Mouse (Mus musculus) gastrocnemius, postnatal 14 days (tissue): ENCODE measurements around the gene Nme4. TPM values are rescaled to one million over a fixed set of nuclear protein-coding genes. Genes with fewer than 3 reads are reported as not detected.
"Not testable (repeated sequence)": the region's sequence is repeated elsewhere in the genome, so short reads cannot be mapped to it uniquely, and the experiment has no call there.

Experiments used
- DNase-seq: peaks from one replicate; pipeline ENCODE4 v3.0.0; 2021; ENCODE audit warnings: mixed read lengths
- intact Hi-C: fragments of 180-260 bp; cut with DNase I; formaldehyde crosslinking; loops from one replicate; pipeline ENCODE4 v1.15.1; 2025; ENCODE audit warnings: low total_unique reads
- total RNA-seq, 2 experiments: library from RNA; stranded (reverse); gene quantifications; 2 replicates each; pipeline ENCODE4 v1.2.3; 2021

Gene Nme4
- total RNA-seq, 2 experiments from 2014 or later, result 3.0 to 3.9 TPM

DNA sequence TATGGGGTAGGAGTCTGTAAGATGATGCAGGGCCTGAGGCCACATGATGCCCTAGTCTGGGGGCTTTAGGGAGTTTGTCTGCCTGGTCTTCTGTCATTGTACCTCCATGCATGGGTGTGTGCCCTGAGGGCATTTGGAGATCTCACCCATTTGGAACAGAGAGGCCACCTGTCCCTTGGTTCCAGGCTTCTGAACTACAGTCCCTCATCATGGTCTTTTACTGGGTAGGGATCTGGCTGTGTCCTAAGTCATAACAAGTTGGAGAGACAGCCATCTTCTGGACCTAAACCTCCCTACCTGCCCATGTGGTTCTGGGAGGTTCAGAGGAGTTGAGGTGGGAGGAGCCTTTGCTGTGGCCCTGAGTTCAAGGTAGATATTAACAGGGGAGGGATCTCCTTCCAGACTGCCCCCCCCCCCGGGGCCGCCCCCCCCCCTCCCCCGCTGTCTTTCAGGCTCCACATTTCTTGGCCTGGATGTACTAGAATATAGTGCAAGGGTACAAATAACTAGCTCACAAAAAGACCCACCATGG is 20.6 kb upstream of the Nme4 start:
- intact Hi-C loops, result no loop called here
- no peak for DNase-seq

DNA sequence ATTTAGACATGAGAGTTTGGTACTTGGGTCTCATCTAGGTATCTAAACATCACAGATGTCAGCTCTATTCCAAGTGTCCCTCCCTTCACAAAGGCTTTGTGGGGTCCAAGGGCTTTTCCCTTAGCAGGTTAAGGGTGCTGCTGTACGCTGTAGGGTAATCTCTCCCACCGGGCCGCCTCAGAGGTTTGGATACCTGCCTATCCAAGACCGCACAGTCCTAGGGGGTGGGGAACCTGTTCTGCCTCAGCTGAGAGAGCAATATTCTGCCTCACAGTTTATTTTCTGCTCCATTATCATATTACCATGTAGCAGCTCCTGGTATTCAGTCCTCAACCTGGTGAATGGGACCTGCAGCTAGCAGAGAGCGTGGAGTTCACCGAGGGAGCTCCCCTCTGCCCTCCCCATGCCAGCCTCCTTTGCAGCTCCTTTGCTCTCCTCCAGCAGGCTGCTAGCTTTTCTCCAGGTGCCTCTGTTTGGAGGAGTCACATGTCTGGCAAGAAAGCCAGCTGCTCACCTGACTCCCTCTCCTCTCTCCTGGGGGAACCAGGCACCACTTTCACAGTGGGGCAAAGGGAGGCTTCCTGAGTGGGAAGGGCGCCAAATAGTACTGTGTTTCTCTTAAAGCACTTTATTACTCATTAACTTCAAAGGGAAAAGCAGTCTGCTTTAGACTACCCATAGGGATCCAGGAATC is 19.9 kb upstream of the Nme4 start:
- intact Hi-C loops, result no loop called here
- DNase-seq, result no peak

DNA sequence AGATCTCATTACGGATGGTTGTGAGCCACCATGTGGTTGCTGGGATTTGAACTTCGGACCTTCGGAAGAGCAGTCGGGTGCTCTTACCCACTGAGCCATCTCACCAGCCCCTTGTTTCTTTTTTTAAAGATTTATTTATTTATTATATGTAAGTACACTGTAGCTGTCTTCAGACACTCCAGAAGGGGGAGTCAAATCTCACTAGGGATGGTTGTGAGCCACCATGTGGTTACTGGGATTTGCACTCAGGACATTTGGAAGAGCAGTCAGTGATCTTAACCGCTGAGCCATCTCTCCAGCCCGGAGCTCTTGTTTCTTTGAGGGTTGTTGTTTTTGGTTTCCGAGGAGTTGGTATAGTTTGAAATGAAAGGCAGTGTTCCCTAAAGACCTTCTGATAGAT is 19.1 kb upstream of the Nme4 start:
- intact Hi-C loops, DNase-seq: not testable (repeated sequence)

DNA sequence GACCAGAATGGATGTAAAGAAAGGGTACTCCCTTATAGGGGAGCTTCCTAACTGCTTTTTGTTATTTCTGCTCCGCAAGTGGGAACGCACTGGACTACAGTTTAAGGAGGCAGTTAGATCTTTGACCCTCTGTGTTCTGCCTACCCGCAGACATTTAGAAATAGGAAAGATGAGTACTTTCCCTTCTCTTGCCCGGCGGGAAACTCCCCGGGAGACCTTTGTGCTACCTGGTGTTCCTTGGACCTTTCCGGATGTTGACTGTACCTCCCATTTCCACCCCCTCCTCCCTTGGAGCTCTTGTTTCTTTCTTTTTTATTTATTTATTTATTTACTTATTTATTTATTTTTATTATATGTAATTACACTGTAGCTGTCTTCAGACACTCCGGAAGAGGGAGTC is 18.7 kb upstream of the Nme4 start:
- intact Hi-C loops, result no loop called here
- no peak for DNase-seq

DNA sequence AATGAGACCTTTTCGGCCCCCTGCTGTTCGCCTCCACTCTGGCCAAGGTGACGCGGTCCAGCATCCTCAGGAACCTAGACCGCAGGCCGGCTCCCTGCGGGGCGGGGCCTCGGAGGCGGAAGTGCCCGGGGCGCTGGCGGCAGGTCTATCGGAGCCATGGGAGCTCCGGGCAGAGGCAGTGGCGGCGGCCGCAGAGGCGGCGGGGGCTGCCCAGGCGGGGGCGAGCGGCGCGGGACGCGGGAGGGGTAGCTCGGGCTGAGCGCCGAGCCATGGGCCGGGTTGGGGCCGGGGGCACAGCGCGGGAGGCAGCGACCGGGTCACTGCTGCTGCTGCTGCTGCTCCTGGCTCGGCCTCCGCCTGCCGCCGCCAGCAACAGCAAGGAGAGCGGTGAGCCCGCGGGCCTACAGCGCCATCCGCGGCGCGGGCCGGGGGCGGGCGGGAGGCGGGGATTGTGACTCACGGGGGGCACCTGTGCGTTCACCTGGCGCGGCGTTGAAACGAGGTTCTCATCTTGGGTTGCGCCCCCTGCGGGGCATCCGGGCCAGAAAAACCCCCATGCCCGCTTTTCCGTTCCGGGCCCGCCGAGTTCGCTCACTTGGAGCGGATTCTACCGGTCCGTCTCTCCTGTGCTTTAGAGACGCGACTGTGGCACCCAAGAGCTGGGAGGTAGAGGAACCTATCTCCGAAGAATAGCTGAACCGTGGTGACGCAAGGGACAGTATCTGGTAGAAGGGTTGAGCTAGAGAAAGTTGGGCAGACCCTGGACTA is 18.0 kb upstream of the Nme4 start, which contains the start of gene Tmem8:
Gene Tmem8 (plus strand): TSS at position 119 of the 768 bp plus-strand sequence.
- DNase-seq, result peak; percentile 37
- intact Hi-C loops, result no loop called here

DNA sequence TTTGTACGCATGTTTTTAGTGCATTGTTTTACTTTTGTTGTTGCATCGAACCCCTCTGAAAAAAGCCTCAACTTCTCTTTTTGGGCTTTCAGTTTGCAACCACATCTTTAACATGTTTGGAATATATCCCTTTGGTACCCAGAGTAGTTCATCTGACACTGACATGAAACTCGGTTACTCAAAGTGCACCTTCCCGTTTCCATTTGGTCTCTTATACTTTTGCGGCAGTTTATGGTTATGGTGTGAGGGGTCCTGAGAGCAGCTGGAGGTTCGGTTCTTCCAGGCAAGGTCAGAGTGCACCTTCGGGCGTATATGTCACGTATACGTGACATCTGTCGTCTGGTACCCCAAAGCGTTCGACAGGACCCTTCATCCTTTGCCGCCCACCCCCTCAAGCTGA is 17.3 kb upstream of the Nme4 start:
- no peak for DNase-seq
- intact Hi-C loops, result no loop called here

DNA sequence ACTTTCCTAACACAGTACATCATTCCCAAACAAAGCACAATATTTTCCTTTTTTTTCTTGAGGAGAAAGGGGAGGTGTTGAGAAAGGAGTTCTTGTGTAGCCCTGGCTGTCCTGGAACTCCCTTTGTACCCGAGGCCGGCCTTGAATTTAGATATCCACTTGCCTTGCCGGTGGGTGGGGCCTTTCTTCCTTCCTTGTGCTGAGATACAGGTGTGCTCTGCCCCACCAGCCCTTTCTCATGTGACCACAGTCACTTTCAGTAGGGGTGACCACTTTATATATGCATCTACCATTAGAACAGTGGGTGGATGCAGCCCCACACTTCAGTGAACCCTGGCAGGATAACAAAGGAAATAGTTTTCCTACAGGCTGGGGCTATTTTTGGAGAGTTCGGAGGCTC is 16.3 kb upstream of the Nme4 start:
- DNase-seq, result no peak
- intact Hi-C loops, result no loop called here

DNA sequence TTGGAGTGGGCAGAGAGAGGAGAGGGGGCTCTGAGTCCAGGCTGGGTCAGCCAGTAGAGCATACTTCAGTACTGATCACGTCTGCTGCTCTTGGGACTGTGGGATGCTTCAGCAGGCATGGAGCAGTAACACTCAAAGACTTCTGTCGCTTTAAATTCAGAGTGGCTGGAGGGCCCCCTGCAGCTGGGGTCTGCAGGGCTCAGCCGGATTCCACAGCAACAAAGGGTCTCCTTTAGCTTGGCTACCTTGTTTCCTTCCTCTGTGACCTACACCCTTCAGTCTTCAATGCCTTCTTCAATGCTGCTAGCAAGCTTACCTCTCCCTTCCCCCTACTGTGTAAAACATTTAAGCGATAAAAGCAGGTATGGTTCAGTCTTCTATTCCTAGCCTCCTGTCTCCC is 15.6 kb upstream of the Nme4 start:
- DNase-seq, result no peak
- intact Hi-C loops, result no loop called here

DNA sequence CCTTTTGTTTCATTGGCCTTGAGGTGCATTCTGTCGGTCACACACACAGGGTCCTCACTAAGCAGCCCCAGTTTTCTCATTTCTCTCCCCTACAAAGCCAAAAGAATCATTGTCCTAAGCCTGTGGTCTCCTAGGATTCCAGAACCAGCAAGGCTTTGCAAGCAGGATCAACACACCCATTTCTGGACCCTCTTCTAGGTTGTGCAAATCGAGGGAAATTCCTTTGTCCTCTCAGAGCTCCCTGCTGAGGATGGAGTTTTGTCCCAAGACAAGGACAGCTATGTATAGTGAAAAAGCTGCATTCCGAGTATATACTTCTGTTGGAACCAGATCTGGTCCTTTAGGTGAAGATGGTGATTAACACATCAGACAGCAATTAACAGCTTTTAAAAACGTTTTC is 14.8 kb upstream of the Nme4 start:
- intact Hi-C loops, result no loop called here
- DNase-seq, result no peak

DNA sequence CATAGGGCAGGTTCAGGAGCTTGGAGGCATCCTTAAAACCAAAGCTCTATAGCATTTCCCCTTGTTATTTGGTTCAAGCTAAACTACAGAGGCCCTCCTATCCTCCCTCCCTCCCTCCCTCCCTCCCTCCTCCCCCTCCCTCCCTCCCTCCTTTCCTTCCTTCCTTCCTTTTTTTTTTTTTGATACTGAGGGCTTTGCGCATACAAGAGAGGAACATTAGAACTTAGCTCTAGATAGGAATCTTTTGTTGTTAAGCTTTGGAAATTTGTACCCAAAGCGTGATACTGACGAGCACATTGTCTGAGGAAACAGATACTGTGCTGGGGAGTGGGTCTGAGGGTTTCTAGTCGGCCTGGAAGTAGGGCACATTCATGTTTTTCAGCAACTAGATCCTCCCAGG is 10.2 kb upstream of the Nme4 start:
- intact Hi-C loops, result no loop called here
- no peak for DNase-seq

DNA sequence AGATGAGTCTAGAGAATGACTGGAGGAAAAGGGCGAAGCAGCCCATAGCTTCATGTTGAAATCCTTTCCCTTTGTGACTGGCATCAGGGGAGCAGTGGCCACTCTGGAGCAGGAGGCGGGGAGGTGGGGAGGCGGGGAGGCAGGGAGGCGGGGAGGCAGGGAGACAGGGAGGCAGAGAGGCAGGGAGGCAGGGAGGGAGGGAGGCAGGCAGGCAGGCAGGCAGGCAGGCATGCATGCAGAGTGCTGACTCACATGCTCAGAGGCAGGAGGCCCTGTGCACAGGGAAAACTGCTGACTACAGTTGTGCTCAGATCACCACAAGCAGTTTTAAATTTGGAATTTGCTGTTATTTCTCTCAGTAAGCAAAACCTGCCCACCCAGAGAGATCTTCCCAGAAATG is 6.1 kb upstream of the Nme4 start:
- DNase-seq, result no peak

DNA sequence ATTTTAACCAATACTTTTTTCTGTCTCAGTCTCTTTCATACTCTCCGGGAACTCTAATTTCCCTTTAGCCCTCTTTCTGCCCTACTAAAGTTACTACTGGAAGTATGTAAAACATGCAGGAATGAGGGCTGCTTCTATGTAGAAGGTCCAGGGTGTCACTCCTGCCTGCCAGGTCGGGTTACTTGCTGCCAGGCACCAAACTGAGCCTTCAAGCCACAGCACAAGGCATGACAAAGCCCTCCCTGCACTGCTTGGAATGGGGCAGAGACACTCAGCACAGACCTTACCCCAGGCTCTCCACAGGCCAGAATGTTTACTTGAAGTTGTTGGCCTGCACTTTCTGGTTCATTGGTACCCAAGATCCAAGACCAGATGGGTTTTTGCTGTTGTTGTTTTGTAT is 4.8 kb upstream of the Nme4 start:
- intact Hi-C loops, result no loop called here
- DNase-seq, result no peak

More for the DNA sequence above, 6.1 kb upstream of the Nme4 start:
- intact Hi-C loops, result no loop called here

DNA sequence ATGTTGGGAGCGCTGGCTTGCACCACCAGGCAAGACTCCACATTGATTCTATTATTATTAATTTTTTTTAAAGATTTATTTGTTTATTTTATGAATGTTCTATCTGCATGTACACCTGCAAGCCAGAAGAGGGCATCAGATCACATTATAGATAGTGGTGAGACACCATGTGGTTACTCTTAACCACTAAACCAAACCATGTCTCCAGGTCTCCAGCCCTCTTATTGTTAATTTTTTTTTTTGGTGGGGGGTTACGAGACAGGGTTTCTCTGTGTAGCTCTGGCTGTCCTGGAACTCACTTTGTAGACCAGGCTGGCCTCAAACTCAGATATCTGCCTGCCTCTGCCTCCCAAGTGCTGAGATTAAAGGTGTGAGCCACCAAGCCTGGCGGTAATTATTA is 3.9 kb upstream of the Nme4 start:
- intact Hi-C loops, DNase-seq: not testable (repeated sequence)

DNA sequence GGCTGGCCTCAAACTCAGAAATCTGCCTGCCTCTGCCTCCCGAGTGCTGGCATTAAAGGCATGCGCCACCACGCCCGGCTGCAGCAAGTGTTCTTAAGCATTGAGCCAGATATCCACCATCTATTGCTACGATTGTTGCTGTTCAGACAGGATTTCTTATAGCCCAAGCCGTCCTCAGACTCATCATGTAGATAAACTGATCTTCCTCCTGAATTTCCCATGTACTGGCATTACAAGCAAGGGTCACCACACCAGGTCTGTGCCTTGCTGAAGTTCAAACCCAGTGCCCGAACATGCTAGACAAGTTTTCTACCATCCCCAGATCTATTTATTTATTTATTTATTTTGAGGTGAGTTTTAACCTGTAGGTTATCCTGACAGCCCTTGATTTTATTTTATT is 3.1 kb upstream of the Nme4 start:
- intact Hi-C loops, result no loop called here
- no peak for DNase-seq

DNA sequence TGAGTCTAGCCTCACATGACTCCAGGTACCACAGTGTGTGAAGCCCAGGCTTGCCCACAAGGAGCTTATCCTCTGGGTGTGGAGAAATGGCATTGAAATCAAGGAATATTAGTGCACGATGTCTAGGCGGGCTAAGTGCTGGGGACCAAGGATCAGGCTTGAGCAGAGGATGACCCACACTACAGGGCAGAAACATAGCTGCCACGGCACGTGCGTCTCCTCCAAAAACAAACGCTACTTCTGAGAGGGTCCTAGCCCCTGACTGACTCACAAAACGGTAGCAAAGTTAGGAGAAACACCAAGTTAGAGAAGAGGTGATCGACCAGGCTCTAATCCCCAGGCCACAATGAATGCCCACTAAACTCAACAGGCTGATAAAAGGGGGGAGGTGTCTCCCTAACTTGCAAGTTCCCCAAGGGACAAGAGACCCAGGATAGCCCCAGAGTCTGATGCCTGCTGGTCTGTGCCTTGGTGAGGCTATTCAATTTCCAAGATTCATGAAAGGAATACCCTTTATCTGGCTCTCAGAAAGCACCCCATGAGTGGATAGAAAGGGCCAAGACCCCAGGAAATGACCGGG is 781 bp downstream of the Nme4 start:
- DNase-seq, result no peak
- intact Hi-C loops, result no loop called here

DNA sequence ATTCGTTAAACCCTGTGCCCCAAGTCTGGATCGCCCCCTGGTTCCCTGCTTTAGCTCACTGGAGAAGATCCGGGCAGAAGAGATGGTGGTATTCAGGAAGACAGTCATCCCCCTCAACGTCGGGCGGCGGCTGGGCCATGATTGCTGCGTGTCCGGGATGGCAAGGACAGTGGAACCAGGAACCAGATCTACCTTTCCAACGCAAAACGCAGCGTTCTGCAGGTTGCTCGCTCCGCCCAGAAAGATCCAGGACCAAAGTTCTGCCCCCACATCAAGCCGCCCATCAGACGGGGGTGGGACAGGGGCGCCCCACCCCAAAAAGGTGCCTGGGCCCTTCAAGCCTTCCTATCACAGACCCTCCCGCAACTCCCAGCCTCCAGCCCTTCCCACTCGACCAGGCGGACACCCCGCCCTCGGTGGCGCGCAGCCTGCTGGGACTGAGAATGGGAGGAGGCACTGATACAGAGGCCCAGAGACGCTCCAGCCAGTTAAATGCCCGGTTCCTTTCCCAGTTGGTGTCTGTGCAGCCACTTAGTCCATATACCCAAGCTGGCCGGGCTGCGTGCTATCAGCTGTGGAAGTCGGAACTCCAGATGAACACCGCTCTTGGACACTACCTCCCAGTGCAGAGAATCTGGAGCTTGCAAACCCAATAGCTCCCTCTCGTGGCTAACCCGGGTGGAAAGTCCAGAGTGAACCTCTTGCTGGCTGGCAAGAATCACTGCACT is 5.3 kb downstream of the Nme4 start, which contains the start of gene Decr2:
Gene Decr2 (minus strand): TSS at position 433 of the 728 bp plus-strand sequence.
- DNase-seq, result peak; percentile 86
- intact Hi-C loops, result loop anchor here (2.0 kb wide), 1 partner anchor 49 kb away; no protein-coding TSS in a partner anchor

DNA sequence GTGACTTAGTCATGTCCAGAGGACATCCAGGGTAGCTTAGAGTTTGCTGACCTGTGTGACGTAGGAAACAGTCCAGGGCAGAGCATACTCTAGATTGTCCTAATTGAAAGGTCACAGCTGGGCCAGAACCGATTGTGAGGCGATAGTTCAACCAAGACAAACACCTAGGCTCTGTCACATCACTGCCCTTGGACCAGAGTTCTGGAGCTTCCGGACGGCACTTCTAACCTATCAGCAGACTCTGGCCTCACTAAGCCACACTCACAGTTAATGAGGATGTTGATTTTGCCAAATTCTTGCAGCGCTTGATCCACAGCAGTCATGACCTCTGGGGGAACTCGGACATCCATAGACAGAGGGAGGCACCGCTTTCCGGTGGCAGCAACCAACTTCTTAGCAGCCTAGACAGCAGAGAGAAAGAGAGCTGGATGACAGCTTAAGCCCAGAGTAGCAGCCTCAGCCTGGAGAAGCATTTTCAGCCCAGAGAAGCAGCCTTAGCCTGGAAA is 8.3 kb downstream of the Nme4 start:
- DNase-seq, result no peak
- intact Hi-C loops, result no loop called here

DNA sequence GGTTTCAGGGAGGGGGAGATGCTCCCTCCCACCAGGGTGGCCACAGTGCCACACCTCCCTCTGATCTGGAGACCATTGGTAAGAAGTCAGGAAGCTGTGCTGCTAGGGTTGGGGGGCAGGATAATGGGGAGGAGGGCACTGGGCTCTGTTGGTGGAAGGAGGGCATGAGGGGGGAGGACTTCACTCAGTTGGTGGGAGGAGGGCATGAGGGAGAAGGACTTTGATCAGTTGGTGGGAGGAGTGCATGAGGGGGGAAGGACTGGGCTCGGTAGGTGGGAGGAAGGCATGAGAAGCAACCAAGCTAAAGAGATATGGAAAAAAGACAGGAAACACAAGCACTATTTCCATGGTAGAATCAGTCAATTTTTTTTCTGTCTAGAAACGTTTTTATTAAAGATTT is 14.5 kb downstream of the Nme4 start:
- intact Hi-C loops, result no loop called here
- no peak for DNase-seq

DNA sequence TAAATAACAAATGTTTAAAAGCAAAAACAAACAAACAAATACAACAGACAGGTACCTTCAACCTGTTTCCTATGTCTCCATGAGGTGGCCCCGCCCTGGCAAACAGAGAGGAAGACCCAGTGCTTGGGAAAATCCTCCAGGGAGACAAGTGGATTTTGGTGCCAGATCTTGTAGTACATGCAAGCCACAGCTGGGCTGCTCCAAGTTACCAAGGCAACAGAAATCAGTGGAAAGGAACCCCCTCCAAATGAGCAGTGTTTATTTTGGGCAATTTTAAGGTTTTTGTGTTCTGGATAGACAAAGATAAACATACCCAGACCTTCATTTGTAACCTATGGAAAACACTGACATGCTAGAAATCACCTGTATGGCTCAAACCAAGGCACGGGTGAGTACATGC is 16.6 kb downstream of the Nme4 start:
- no peak for DNase-seq
- intact Hi-C loops, result no loop called here

DNA sequence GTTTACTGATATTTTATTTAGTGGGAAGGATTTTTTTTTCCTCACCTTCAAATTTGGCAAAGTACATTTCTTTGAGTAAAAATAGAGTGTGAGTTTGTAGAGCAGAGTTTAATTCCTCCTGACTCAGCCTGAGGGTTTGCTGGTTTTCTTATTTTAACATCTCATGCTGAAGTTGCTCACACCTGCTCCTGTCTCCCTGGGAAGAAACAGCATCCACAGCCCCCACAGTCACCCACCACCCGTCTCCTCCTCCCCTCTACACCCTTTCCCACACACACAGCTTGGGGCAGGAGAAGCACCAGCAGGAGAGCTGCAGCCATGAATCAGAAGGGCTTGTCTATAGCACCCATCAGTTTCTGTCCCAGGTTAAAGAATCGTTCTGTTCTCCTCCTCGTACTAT is 20.2 kb downstream of the Nme4 start:
- intact Hi-C loops, result no loop called here
- no peak for DNase-seq
